Mouse (Mus musculus) ES-Bruce4 (cell line): ENCODE results near the gene Tbc1d1.

Experiments used
- CTCF ChIP-seq: IDR thresholded peaks from one replicate; pipeline ENCODE4 v1.8.1; 2011; ENCODE audit warnings: low read depth, low read length
- EP300 ChIP-seq: IDR thresholded peaks from 2 replicates; pipeline ENCODE4 v1.6.1; 2011; ENCODE audit warnings: low read depth, low read length; ENCODE audit not compliant: insufficient read depth
- POLR2A ChIP-seq: IDR thresholded peaks from one replicate; pipeline ENCODE4 v1.8.1; 2011; ENCODE audit warnings: low read length; ENCODE audit not compliant: insufficient read depth

DNA sequence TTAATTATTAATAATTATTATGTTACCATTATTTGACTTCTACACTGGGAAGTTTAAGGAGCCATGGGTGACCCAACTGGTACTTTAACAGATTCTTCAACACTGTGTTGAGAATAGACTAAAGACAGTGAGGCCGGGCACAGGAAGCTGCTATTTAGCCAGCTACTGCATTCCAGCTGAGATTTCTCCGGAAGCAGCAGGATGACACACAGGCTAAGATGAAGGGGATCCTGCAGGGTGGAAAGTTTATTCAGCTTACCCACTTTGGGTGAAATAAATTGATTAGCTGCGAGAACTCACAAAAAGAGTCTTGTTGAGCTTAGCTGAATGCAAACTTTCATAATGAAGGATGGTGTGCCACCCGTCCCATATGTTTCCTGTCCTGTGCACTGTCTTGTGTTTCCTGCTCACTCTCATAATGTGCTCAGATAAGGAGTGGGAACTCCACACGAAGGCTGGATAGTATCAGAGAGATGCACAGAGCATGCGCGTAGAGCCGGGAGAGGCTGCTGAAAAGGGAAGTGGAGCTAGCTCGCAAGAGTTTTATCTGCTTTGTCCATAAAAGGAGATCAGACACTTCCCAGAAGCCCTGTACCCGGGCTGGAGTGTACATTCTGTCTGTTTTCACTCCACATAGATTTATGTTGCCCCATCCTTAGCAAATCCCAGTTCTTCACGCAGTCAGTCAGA is at the start of gene Tbc1d1:
- TF ChIP-seq CTCF (no peak), POLR2A (no peak), EP300 (no peak)
